Mouse (Mus musculus): ENCODE measurements around the gene Insc. TPM values are rescaled to one million over a fixed set of nuclear protein-coding genes. Genes with fewer than 3 reads are reported as not detected.

The Insc gene
- total and polyA plus RNA-seq, 3 experiments, result not detected

GRCm38 (mm10) chr7:114854169-114854568 is 110.7 kb downstream of the Insc start:
- Histone ChIP-seq H3K9ac (ENCODE audit: control insufficient read depth, low read depth, low read length, poor library complexity, severe bottlenecking) (no peak overlapping the region), H3K27me3 (ENCODE audit: control insufficient read depth in 1 of 2, insufficient read depth in 2 of 2, low read length in 2 of 2) (no peaks in the 10 kb centered on the region), H3K36me3 (ENCODE audit: control insufficient read depth in 1 of 2, insufficient read depth in 2 of 2, low read length in 2 of 2) (no peaks in the 10 kb centered on the region), H3K9me3 (replicated peaks; ENCODE audit: insufficient read depth, low read length) (no peaks in the 10 kb centered on the region), H3K27ac (ENCODE audit: control insufficient read depth, low read depth, low read length) (no peak overlapping the region), H3K4me3 (ENCODE audit: control insufficient read depth in 1 of 2, insufficient read depth in 1 of 2, low read depth in 2 of 2, low read length in 2 of 2) (no peak overlapping the region), H3K79me2 (ENCODE audit: control insufficient read depth, insufficient read depth, low read length, poor library complexity) (no peaks in the 10 kb centered on the region), H3K4me1 (ENCODE audit: control insufficient read depth in 1 of 2, insufficient read depth in 2 of 2, low read length in 2 of 2) (no peaks in the 10 kb centered on the region)
- no peak for DNase-seq (ENCODE audit: low read depth, low spot score)
- TF ChIP-seq POLR2AphosphoS5 (IDR thresholded peaks at IDR 0.05; ENCODE audit: borderline replicate concordance, low read depth, low read length), result no peak
- TF ChIP-seq KAT2A (conservative IDR thresholded peaks at IDR 0.05; ENCODE audit: low read depth, low read length), result no peak
- no peak for TF ChIP-seq ETS1 (IDR thresholded peaks at IDR 0.05; ENCODE audit: low read depth, low read length)
- no peak for TF ChIP-seq CTCF (IDR thresholded peaks at IDR 0.05 in 2 of 3, conservative IDR thresholded peaks at IDR 0.05 in 1 of 3; ENCODE audit: control insufficient read depth in 1 of 3, insufficient read depth in 1 of 3, low read depth in 2 of 3, low read length in 3 of 3, poor library complexity in 1 of 3, severe bottlenecking in 1 of 3)
- TF ChIP-seq RAD21 (IDR thresholded peaks at IDR 0.05; ENCODE audit: low read depth, low read length), result no peak
- TF ChIP-seq MAFK (IDR thresholded peaks at IDR 0.05; ENCODE audit: borderline replicate concordance, low read depth, low read length), result no peak
- no peak for TF ChIP-seq MYC (IDR thresholded peaks at IDR 0.05; ENCODE audit: low read depth, low read length)
- TF ChIP-seq HCFC1 (IDR thresholded peaks at IDR 0.05; ENCODE audit: low read depth, low read length), result no peak
- TF ChIP-seq EP300 (IDR thresholded peaks at IDR 0.05; ENCODE audit: low read depth in 1 of 2, low read length in 2 of 2), result no peak
- no peak for TF ChIP-seq UBTF (IDR thresholded peaks at IDR 0.05; ENCODE audit: borderline replicate concordance, insufficient read depth, low read depth, low read length)
- TF ChIP-seq TAL1 (IDR thresholded peaks at IDR 0.05; ENCODE audit: low read length), result no peak
- no peak for TF ChIP-seq MXI1 (IDR thresholded peaks at IDR 0.05; ENCODE audit: low read depth, low read length)
- no peak for TF ChIP-seq MYB (IDR thresholded peaks at IDR 0.05; ENCODE audit: low read depth, low read length)
- TF ChIP-seq JUND (IDR thresholded peaks at IDR 0.05; ENCODE audit: low read depth, low read length), result no peak
- TF ChIP-seq ZNF384 (IDR thresholded peaks at IDR 0.05; ENCODE audit: low read depth, low read length), result no peak
- no peak for TF ChIP-seq MAX (IDR thresholded peaks at IDR 0.05; ENCODE audit: low read length)
- TF ChIP-seq CHD1 (IDR thresholded peaks at IDR 0.05; ENCODE audit: low read depth, low read length), result no peak

DNA sequence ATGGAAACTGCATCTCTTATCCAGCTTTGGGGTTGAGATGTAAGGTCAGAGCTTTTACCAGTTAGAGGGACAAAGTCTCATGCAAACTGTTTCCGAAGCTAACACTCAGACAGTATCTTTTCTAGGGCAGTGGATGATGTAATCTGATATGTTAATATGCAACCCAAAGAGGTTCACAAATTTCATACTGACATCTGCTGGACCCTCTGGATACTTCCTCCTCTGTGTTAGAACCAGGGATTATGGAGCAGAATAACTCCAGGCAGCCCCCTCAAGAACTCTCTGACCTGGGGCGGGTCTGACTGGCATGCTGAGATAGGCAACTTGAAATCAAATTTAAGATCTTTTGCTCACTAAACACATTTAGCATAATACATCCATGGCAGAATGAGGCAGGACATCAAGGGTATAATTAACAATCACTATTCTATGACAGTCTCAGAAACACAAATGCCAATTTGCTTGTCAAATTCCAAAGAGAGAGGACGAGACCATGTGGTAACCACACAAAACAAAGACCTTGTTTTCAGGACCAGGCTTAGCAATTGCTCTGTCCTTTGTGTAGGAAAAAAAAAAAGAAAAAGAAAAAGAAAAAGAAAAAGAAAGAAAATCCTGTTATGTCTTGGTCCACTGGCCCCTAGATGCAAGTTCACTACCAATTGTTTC is 117.5 kb downstream of the Insc start:
- Histone ChIP-seq H3K36me3 (ENCODE audit: control insufficient read depth in 1 of 2, insufficient read depth in 2 of 2, low read length in 2 of 2) (no peaks in the 10 kb centered on the region), H3K4me1 (ENCODE audit: control insufficient read depth in 1 of 2, insufficient read depth in 2 of 2, low read length in 2 of 2) (no peaks in the 10 kb centered on the region)

More for the DNA sequence above, 117.5 kb downstream of the Insc start:
- H3K4me3 ChIP-seq (ENCODE audit: control insufficient read depth in 1 of 2, insufficient read depth in 1 of 2, low read depth in 2 of 2, low read length in 2 of 2), result no peak overlapping the region
- H3K79me2 ChIP-seq (ENCODE audit: control insufficient read depth, insufficient read depth, low read length, poor library complexity), result no peaks in the 10 kb centered on the region
- DNase-seq (ENCODE audit: low read depth, low spot score), result peak; percentile 2
- TF ChIP-seq NRF1 (IDR thresholded peaks at IDR 0.05; ENCODE audit: insufficient read depth, low read depth, low read length, poor library complexity, severe bottlenecking) (no peak), GABPA (IDR thresholded peaks at IDR 0.05; ENCODE audit: low read depth, low read length) (no peak), BHLHE40 (IDR thresholded peaks at IDR 0.05; ENCODE audit: borderline replicate concordance, low read depth, low read length) (no peak), MAFK (IDR thresholded peaks at IDR 0.05; ENCODE audit: borderline replicate concordance, low read depth, low read length) (no peak), EP300 (IDR thresholded peaks at IDR 0.05; ENCODE audit: low read depth in 1 of 2, low read length in 2 of 2) (no peak), ZNF384 (IDR thresholded peaks at IDR 0.05; ENCODE audit: low read depth, low read length) (no peak), POLR2AphosphoS2 (IDR thresholded peaks at IDR 0.05; ENCODE audit: low read length) (no peak), USF1 (IDR thresholded peaks at IDR 0.05; ENCODE audit: low read depth, low read length) (no peak), ZKSCAN1 (IDR thresholded peaks at IDR 0.05; ENCODE audit: low read depth, low read length) (no peak), POLR2AphosphoS5 (IDR thresholded peaks at IDR 0.05; ENCODE audit: borderline replicate concordance, low read depth, low read length) (no peak), MAZ (IDR thresholded peaks at IDR 0.05; ENCODE audit: low read depth, low read length) (no peak), POLR2A (IDR thresholded peaks at IDR 0.05; ENCODE audit: control insufficient read depth in 1 of 2, insufficient read depth in 1 of 2, low read depth in 1 of 2, low read length in 2 of 2, poor library complexity in 1 of 2) (no peak), MYB (IDR thresholded peaks at IDR 0.05; ENCODE audit: low read depth, low read length) (no peak), MEF2A (IDR thresholded peaks at IDR 0.05; ENCODE audit: extremely low read depth, insufficient replicate concordance, low read depth, low read length, poor library complexity, severe bottlenecking) (no peak), TBP (IDR thresholded peaks at IDR 0.05; ENCODE audit: low read depth, low read length) (no peak), CTCF (IDR thresholded peaks at IDR 0.05 in 2 of 3, conservative IDR thresholded peaks at IDR 0.05 in 1 of 3; ENCODE audit: control insufficient read depth in 1 of 3, insufficient read depth in 1 of 3, low read depth in 2 of 3, low read length in 3 of 3, poor library complexity in 1 of 3, severe bottlenecking in 1 of 3) (no peak), TAL1 (IDR thresholded peaks at IDR 0.05; ENCODE audit: low read length) (no peak), MYC (IDR thresholded peaks at IDR 0.05; ENCODE audit: low read depth, low read length) (no peak), SIN3A (IDR thresholded peaks at IDR 0.05; ENCODE audit: low read length) (no peak)
- no peak overlapping the region for H3K27ac ChIP-seq (ENCODE audit: control insufficient read depth, low read depth, low read length)
- no peak overlapping the region for H3K9ac ChIP-seq (ENCODE audit: control insufficient read depth, low read depth, low read length, poor library complexity, severe bottlenecking)
- no peaks in the 10 kb centered on the region for H3K9me3 ChIP-seq (replicated peaks; ENCODE audit: insufficient read depth, low read length)
- H3K27me3 ChIP-seq (ENCODE audit: control insufficient read depth in 1 of 2, insufficient read depth in 2 of 2, low read length in 2 of 2), result no peaks in the 10 kb centered on the region
